Mouse (Mus musculus) testis, adult 2 months (tissue): ENCODE measurements at regions not wholly inside any gene's neighbourhood (a gene's known extent, or its start where the extent isn't known, plus 50 kb on each side); places are given as distances from the start of the nearest gene placed in this dataset.

Experiments
- CTCF ChIP-seq: fragments of 200-500 bp; IDR thresholded peaks from 2 replicates; pipeline ENCODE4 v1.5.1; 2012; ENCODE audit warnings: low read depth, mild to moderate bottlenecking, inconsistent platforms, low read length, moderate library complexity; ENCODE audit not compliant: control insufficient read depth, insufficient read depth, insufficient replicate concordance
- POLR2A ChIP-seq: fragments of 200-500 bp; IDR thresholded peaks from 2 replicates; pipeline ENCODE4 v1.6.1; 2012; ENCODE audit warnings: low read depth, mild to moderate bottlenecking, inconsistent platforms, low read length, moderate library complexity; ENCODE audit not compliant: control insufficient read depth

- no peak for TF ChIP-seq POLR2A
- TF ChIP-seq CTCF = no peak
These were observed 338.6 kb upstream of the Kcnab2 start for GRCm38 (mm10) chr4:152816139-152816757.
